Mouse (Mus musculus): ENCODE results near the gene Stx5a.

The Stx5a gene

DNA sequence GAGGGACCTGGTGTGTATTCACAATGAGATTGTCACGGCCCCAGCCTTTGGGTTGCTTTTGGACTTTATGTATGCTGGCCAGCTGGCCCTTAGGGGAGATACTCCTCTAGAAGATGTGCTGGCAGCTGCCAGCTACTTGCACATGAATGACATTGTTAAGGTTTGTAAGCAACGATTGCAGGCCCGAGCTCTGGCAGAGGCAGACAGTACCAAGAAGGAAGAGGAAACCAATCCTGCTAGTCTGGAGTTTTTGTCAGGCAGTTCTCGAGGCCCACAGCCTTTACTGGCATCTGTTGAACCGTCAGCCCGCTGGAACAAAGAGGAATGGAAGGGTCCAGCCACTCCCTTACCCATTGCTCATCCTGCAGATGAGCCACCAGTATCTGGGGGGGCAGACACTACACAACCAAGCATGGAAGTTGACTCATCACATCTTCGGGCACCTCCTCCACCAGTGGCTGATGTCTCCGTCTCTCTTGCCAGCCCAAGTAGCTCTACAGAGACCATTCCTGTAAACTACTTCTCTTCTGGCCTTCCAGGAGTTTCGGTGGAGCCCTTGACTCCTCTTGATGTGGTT is 62.1 kb downstream of the Stx5a start:
- DNase-seq: no peak

DNA sequence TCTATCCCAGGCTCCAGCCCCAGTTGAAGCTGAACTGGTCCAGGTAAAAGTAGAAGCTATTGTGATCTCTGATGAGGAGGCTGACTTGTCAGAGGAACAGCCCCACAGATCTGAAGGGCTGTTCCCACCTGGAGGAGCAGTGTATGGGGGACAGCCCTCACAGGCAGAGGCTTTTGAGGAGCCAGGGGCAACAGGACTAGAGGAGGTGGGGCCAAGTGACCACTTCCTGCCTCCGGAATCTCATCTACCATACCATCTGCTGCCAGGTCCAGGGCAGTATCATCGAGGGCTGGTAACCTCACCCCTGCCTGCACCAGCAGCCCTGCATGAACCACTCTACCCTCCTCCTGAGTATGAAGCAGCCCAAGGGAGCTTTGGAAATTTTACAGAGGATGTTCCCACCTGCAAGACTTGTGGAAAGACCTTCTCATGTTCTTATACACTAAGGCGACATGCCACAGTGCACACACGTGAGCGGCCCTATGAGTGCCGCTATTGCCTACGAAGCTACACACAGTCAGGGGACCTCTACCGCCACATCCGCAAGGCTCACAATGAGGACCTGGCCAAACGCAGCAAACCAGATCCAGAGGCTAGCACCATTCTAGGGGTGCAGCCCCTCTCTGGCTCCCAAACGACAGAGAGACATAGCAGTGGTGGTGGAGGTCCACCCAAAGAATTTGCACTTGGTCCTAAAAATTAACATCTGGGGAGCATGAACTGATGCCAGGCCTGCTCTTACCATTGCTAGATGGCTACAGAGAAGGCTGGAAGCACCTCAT is 62.9 kb downstream of the Stx5a start:
- DNase-seq: no peak
